Mouse (Mus musculus) erythroid progenitor cell, adult 5-6 weeks (primary cell): ENCODE measurements around the gene Lmo3. TPM values are rescaled to one million over a fixed set of nuclear protein-coding genes. Genes with fewer than 3 reads are reported as not detected.

ENCODE experiments used
- ATAC-seq: replicated peaks from 2 replicates; pipeline ENCODE4 v1.8.0; 2016; ENCODE audit warnings: moderate number of reproducible peaks, mild to moderate bottlenecking, moderate TSS enrichment, inconsistent platforms; ENCODE audit not compliant: poor library complexity, low FRiP score, severe bottlenecking
- total RNA-seq, 2 experiments: library from RNA; stranded (forward) in 1 of 2; stranded (reverse) in 1 of 2; fragments of 150-400 nt in 1 of 2; fragments of 186-747, 209-891 nt in 1 of 2; gene quantifications; 2 replicates each; pipeline versions ENCODE4 v1.2.3 to v1.2.4; 2015 to 2017; ENCODE audit warnings: low replicate concordance in 2 of 2

The Lmo3 gene
- total RNA-seq, 2 experiments from 2014 or later, result not detected

GRCm38 (mm10) chr6:138325145-138325544 is 256.6 kb downstream of the Lmo3 start:
- ATAC-seq, result no peak

- no peak for ATAC-seq
Observed at GRCm38 (mm10) chr6:138323325-138323724, 258.4 kb downstream of the Lmo3 start.

GRCm38 (mm10) chr6:138320190-138320737 is 261.5 kb downstream of the Lmo3 start:
- ATAC-seq, result no peak

Other genes with a start within 250 kb of the Lmo3 start
- gene Igbp1b, start 76.6 kb upstream of the Lmo3 start, total RNA-seq (2015; ENCODE audit: low replicate concordance), result not detected in 2 replicates
- not detected in 2 replicates for gene Igbp1b, start 76.6 kb upstream of the Lmo3 start, total RNA-seq (2017; ENCODE audit: low replicate concordance)